8 mouse cellular contexts compared by ENCODE assay signal in genomic region chr11:62573959-62574702, GRCm38 (mm10). TPM values are rescaled to one million over a fixed set of nuclear protein-coding genes. Genes with fewer than 3 reads are reported as not detected.
DNase-seq lines count a peak whose midpoint lies in the region; ATAC-seq and TF ChIP-seq lines count a peak whose summit lies in the region.

TSS of gene Trpv2 (plus strand) at chr11:62574486.

- no peak within 1 kb of the TSS for H3K27ac ChIP-seq in lung, embryonic 14.5 days (ENCODE audit: low read depth)
- no peak within 1 kb of the TSS for H3K27ac ChIP-seq in embryonic facial prominence, embryonic 12.5 days
- no peak within 1 kb of the TSS for H3K27ac ChIP-seq in intestine, embryonic 16.5 days (ENCODE audit: low read length)
- H3K27ac ChIP-seq in midbrain, embryonic 11.5 days (ENCODE audit: low read depth, low read length): no peak within 1 kb of the TSS

- peak within 1 kb of the TSS; percentile 81 for H3K4me2 ChIP-seq in lung, embryonic 14.5 days
- peak within 1 kb of the TSS; percentile 99 for H3K4me2 ChIP-seq in embryonic facial prominence, embryonic 12.5 days (replicated peaks)
- H3K4me2 ChIP-seq in intestine, embryonic 16.5 days (ENCODE audit: low read depth, low read length): peak within 1 kb of the TSS; percentile 95
- peak within 1 kb of the TSS; percentile 96 for H3K4me2 ChIP-seq in midbrain, embryonic 11.5 days

- no peak for TF ChIP-seq CTCF in lung, embryonic 14.5 days (IDR thresholded peaks at IDR 0.05; ENCODE audit: low read depth)

- peak within 1 kb of the TSS; percentile 18; the same call in 1 of the 2 replicates for H3K9ac ChIP-seq in lung, embryonic 14.5 days
- H3K9ac ChIP-seq in embryonic facial prominence, embryonic 12.5 days: peak within 1 kb of the TSS; percentile 54; the same call in 1 of the 2 replicates
- H3K9ac ChIP-seq in intestine, embryonic 16.5 days (ENCODE audit: low read depth, low read length): 0 out of 2 replicates have a peak within 1 kb of the TSS, but pooled peaks have one; percentile 57
- peak within 1 kb of the TSS; percentile 53; the same call in 1 of the 2 replicates for H3K9ac ChIP-seq in midbrain, embryonic 11.5 days (ENCODE audit: low read length)

- peak within 1 kb of the TSS; percentile 46 for H3K4me3 ChIP-seq in lung, embryonic 14.5 days (ENCODE audit: low read depth, low read length)
- H3K4me3 ChIP-seq in embryonic facial prominence, embryonic 12.5 days: peak within 1 kb of the TSS; percentile 51
- H3K4me3 ChIP-seq in intestine, embryonic 16.5 days (ENCODE audit: low read length): peak within 1 kb of the TSS; percentile 56
- peak within 1 kb of the TSS; percentile 39 for H3K4me3 ChIP-seq in midbrain, embryonic 11.5 days (ENCODE audit: low read depth, low read length)

- ATAC-seq in lung, embryonic 14.5 days (ENCODE audit: insufficient read depth): no peak
- no peak for ATAC-seq in embryonic facial prominence, embryonic 12.5 days (ENCODE audit: insufficient number of reproducible peaks, insufficient read depth, low FRiP score, low TSS enrichment)
- ATAC-seq in intestine, embryonic 16.5 days: no peak
- ATAC-seq in midbrain, embryonic 11.5 days (ENCODE audit: low FRiP score): no peak

- WGBS in lung, embryonic 14.5 days: 74% methylated on average over 6 of the region's 6 CpGs
- WGBS in embryonic facial prominence, embryonic 12.5 days: 82% methylated on average over 6 of the region's 6 CpGs
- WGBS in intestine, embryonic 16.5 days: 71% methylated on average over 6 of the region's 6 CpGs
- 81% methylated on average over 6 of the region's 6 CpGs for WGBS in midbrain, embryonic 11.5 days

- H3K9me3 ChIP-seq in lung, embryonic 14.5 days (ENCODE audit: low read depth, low read length): no peaks in the 10 kb centered on the region
- H3K9me3 ChIP-seq in embryonic facial prominence, embryonic 12.5 days: no peaks in the 10 kb centered on the region
- no peaks in the 10 kb centered on the region for H3K9me3 ChIP-seq in intestine, embryonic 16.5 days (ENCODE audit: control insufficient read depth, low read length)
- no peaks in the 10 kb centered on the region for H3K9me3 ChIP-seq in midbrain, embryonic 11.5 days (ENCODE audit: control insufficient read depth, low read length)

- H3K36me3 ChIP-seq in lung, embryonic 14.5 days (ENCODE audit: insufficient read depth): no peaks in the 10 kb centered on the region
- no peaks in the 10 kb centered on the region for H3K36me3 ChIP-seq in embryonic facial prominence, embryonic 12.5 days
- H3K36me3 ChIP-seq in intestine, embryonic 16.5 days (ENCODE audit: control insufficient read depth, insufficient read depth, low read length): no peaks in the 10 kb centered on the region
- no peaks in the 10 kb centered on the region for H3K36me3 ChIP-seq in midbrain, embryonic 11.5 days (ENCODE audit: control insufficient read depth, insufficient read depth, low read length)

- peaks cover 4% of the 10 kb centered on the region; the same call in 1 of the 2 replicates for H3K27me3 ChIP-seq in lung, embryonic 14.5 days (ENCODE audit: insufficient read depth, low read length)
- H3K27me3 ChIP-seq in embryonic facial prominence, embryonic 12.5 days: peaks cover 5% of the 10 kb centered on the region; the same call in 1 of the 2 replicates
- H3K27me3 ChIP-seq in intestine, embryonic 16.5 days (replicated peaks; ENCODE audit: control insufficient read depth, insufficient read depth, low read length): peaks cover 6% of the 10 kb centered on the region; the same call in 1 of the 2 replicates
- peaks cover 7% of the 10 kb centered on the region for H3K27me3 ChIP-seq in midbrain, embryonic 11.5 days (ENCODE audit: control insufficient read depth, insufficient read depth, low read length)

- DNase-seq in lung, embryonic 14.5 days: no peak
- DNase-seq in lung, postnatal 25 days (ENCODE audit: low spot score): no peak
- DNase-seq in midbrain, embryonic 11.5 days (ENCODE audit: low spot score, missing footprints): no peak
- DNase-seq in right cerebral cortex, adult 2 months (ENCODE audit: low spot score in 2 of 2): no peak
- no peak for DNase-seq in ovary, adult 18-20 months (ENCODE audit: low spot score)
- no peak for DNase-seq in kidney, postnatal 14 days

- H3K4me1 ChIP-seq in lung, embryonic 14.5 days (ENCODE audit: insufficient read depth): peaks cover 3% of the 10 kb centered on the region
- peaks cover 11% of the 10 kb centered on the region for H3K4me1 ChIP-seq in embryonic facial prominence, embryonic 12.5 days
- peaks cover 3% of the 10 kb centered on the region for H3K4me1 ChIP-seq in intestine, embryonic 16.5 days (ENCODE audit: control insufficient read depth, insufficient read depth, low read length)
- H3K4me1 ChIP-seq in midbrain, embryonic 11.5 days (ENCODE audit: control insufficient read depth, insufficient read depth, low read length): no peaks in the 10 kb centered on the region

RNA-seq across cellular contexts. Expression of gene Trpv2, which starts in this region (rescaled TPM):
- 3.9 and 4.2 TPM in 2 replicates for polyA plus RNA-seq in lung, embryonic 14.5 days (2014; fragmentation: Nextera tagmentation; extraction: Ambion mirVana)
- polyA plus RNA-seq in embryonic facial prominence, embryonic 12.5 days (2016; fragmentation: Nextera tagmentation; extraction: Ambion mirVana): 4.5 and 5.9 TPM in 2 replicates
- polyA plus RNA-seq in intestine, embryonic 16.5 days (2015; fragmentation: Nextera tagmentation; extraction: Ambion mirVana): 11.0 and 11.2 TPM in 2 replicates
- 4.9 and 5.4 TPM in 2 replicates for polyA plus RNA-seq in midbrain, embryonic 11.5 days (2014; fragmentation: Nextera tagmentation; extraction: Ambion mirVana)
